Comparison of ENCODE assay signal across 11 mouse cellular contexts in the genomic region with DNA sequence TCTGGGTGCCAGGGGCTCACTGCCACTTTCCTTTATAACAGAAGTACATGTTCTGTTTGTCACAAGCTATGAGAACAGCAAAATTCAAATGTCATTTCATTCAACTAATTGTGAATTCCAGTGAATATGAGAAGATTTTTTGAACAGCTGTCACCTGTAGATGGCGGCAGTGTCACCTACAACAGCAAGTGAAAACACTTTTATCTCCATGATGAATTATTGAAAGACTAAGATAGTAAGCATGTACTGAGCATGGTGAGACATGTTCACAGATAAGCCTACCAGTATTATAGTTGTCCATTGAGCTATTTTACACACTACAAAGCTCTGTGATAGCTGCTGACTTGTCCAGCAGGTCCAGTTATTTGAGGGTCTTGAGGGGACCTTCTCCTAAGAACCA. TPM values are rescaled to one million over a fixed set of nuclear protein-coding genes. Genes with fewer than 3 reads are reported as not detected.
DNase-seq lines count a peak whose midpoint lies in the region; ATAC-seq and TF ChIP-seq lines count a peak whose summit lies in the region.
"Had no signal": no experiment of that assay in that cellular context is flagged by ENCODE, and none has a peak within 500 bp of the region (broad histone marks: within the 10 kb centered on the region; RNA-seq: fewer than 3 reads in every experiment).

No protein-coding gene starts in this region.

- DNase-seq in gastrocnemius, postnatal 10 days, result peak; percentile 32
- no peak for DNase-seq in gastrocnemius, postnatal 25 days
- peak; percentile 30 for DNase-seq in midbrain, postnatal 0 days (ENCODE audit: low spot score)
- peak; percentile 68 for DNase-seq in kidney, postnatal 10 days
- DNase-seq in thymus, postnatal 14 days, result peak; percentile 63
- no peak for DNase-seq in urinary bladder, adult 2 months (ENCODE audit: low spot score)
- DNase-seq in cerebellum, adult 11-12 months, result no peak

- no peaks in the 10 kb centered on the region for H3K4me1 ChIP-seq in midbrain, postnatal 0 days (ENCODE audit: insufficient read depth, low read length)
- H3K4me1 ChIP-seq in midbrain, embryonic 16.5 days (ENCODE audit: control insufficient read depth, insufficient read depth, low read length), result no peaks in the 10 kb centered on the region
- H3K4me1 ChIP-seq: embryonic facial prominence, embryonic 15.5 days had no signal

- H3K9me3 ChIP-seq in midbrain, postnatal 0 days (ENCODE audit: low read length), result no peaks in the 10 kb centered on the region
- H3K9me3 ChIP-seq in midbrain, embryonic 16.5 days (replicated peaks; ENCODE audit: control insufficient read depth, low read length, poor library complexity, severe bottlenecking), result no peaks in the 10 kb centered on the region
- H3K9me3 ChIP-seq: embryonic facial prominence, embryonic 15.5 days had no signal

- H3K36me3 ChIP-seq in midbrain, postnatal 0 days (ENCODE audit: insufficient read depth, low read length), result no peaks in the 10 kb centered on the region
- H3K36me3 ChIP-seq in midbrain, embryonic 16.5 days (ENCODE audit: control insufficient read depth, insufficient read depth, low read length), result no peaks in the 10 kb centered on the region
- H3K36me3 ChIP-seq: embryonic facial prominence, embryonic 15.5 days had no signal

- peak; percentile 69 for TF ChIP-seq CTCF in midbrain, postnatal 0 days (IDR thresholded peaks at IDR 0.05)

- H3K27ac ChIP-seq in midbrain, postnatal 0 days (ENCODE audit: low read depth, low read length), result no peak overlapping the region
- no peak overlapping the region for H3K27ac ChIP-seq in midbrain, embryonic 16.5 days (ENCODE audit: low read length)
- H3K27ac ChIP-seq: embryonic facial prominence, embryonic 15.5 days had no signal

- ATAC-seq in midbrain, postnatal 0 days (ENCODE audit: low FRiP score), result no peak
- ATAC-seq in midbrain, embryonic 16.5 days, result no peak

- H3K4me3 ChIP-seq in midbrain, postnatal 0 days (ENCODE audit: low read depth, low read length), result no peak overlapping the region
- no peak overlapping the region for H3K4me3 ChIP-seq in midbrain, embryonic 16.5 days (ENCODE audit: low read depth, low read length)
- H3K4me3 ChIP-seq: embryonic facial prominence, embryonic 15.5 days had no signal

- no peaks in the 10 kb centered on the region for H3K27me3 ChIP-seq in midbrain, postnatal 0 days (ENCODE audit: insufficient read depth, low read length)
- H3K27me3 ChIP-seq in midbrain, embryonic 16.5 days (ENCODE audit: control insufficient read depth, insufficient read depth, low read depth, low read length), result no peaks in the 10 kb centered on the region
- H3K27me3 ChIP-seq: embryonic facial prominence, embryonic 15.5 days had no signal

- WGBS in midbrain, postnatal 0 days, result 78% methylated on average over 1 of the region's 1 CpGs
- WGBS in midbrain, embryonic 16.5 days, result 83% methylated on average over 1 of the region's 1 CpGs

- H3K9ac ChIP-seq in midbrain, postnatal 0 days (replicated peaks; ENCODE audit: low read length, poor library complexity, severe bottlenecking), result no peak overlapping the region
- no peak overlapping the region for H3K9ac ChIP-seq in midbrain, embryonic 16.5 days (ENCODE audit: low read depth, low read length)
- H3K9ac ChIP-seq: embryonic facial prominence, embryonic 15.5 days had no signal

- no peak overlapping the region for H3K4me2 ChIP-seq in midbrain, postnatal 0 days (ENCODE audit: low read depth, low read length, poor library complexity, severe bottlenecking)
- H3K4me2 ChIP-seq in midbrain, embryonic 16.5 days (ENCODE audit: low read length), result no peak overlapping the region
- H3K4me2 ChIP-seq: embryonic facial prominence, embryonic 15.5 days had no signal

RNA-seq across cellular contexts. Expression of gene Clec2e, which starts 12.6 kb away (rescaled TPM):
- under 1 TPM; 0.47 to 0.92 TPM for total RNA-seq in gastrocnemius, postnatal 10 days (2021)
- under 1 TPM; 0.13 to 0.16 TPM for total RNA-seq in gastrocnemius, postnatal 25 days (2021)
- total RNA-seq in midbrain, postnatal 0 days (2014; rRNA removed), result not detected in 2 replicates
- polyA plus RNA-seq in midbrain, postnatal 0 days (2015; fragmentation: Nextera tagmentation; extraction: Ambion mirVana), result not detected in 2 replicates
- polyA plus RNA-seq in midbrain, embryonic 16.5 days (2015; fragmentation: Nextera tagmentation; extraction: Ambion mirVana), result not detected in 2 replicates
- 0.12 and 0.18 TPM in 2 replicates for polyA plus RNA-seq in urinary bladder, adult 2 months (2012; rRNA removed)
- total RNA-seq: layer of hippocampus, adult 8-10 months had no signal
- polyA plus RNA-seq: embryonic facial prominence, embryonic 15.5 days; neural tube, embryonic 11.5 days had no signal

RNA-seq across cellular contexts. Expression of gene Klrb1f, which starts 42.5 kb away (rescaled TPM):
- total RNA-seq in gastrocnemius, postnatal 10 days (2021), result not detected
- total RNA-seq in gastrocnemius, postnatal 25 days (2021), result not detected
- total RNA-seq in midbrain, postnatal 0 days (2014; rRNA removed), result 0.19 and 0.93 TPM in 2 replicates
- 0.42 and 0.46 TPM in 2 replicates for polyA plus RNA-seq in midbrain, postnatal 0 days (2015; fragmentation: Nextera tagmentation; extraction: Ambion mirVana)
- polyA plus RNA-seq in midbrain, embryonic 16.5 days (2015; fragmentation: Nextera tagmentation; extraction: Ambion mirVana), result 0.80 and 0.87 TPM in 2 replicates
- 0.37 and 0.54 TPM in 2 replicates for polyA plus RNA-seq in urinary bladder, adult 2 months (2012; rRNA removed)
- total RNA-seq: layer of hippocampus, adult 8-10 months had no signal

Comparison
In these comparisons a context has a peak if more than half of its experiments do, and no peak if none do; other contexts are left out.
1. DNase-seq: peak in gastrocnemius, postnatal 10 days (single experiment), midbrain, postnatal 0 days (single experiment), kidney, postnatal 10 days (single experiment) and thymus, postnatal 14 days (single experiment); none in gastrocnemius, postnatal 25 days (single experiment), urinary bladder, adult 2 months (single experiment) and cerebellum, adult 11-12 months (single experiment).